In genomic region chr1:40175123-40175522, GRCm38 (mm10) we compare ENCODE assay signal across 21 mouse cellular contexts. TPM values are rescaled to one million over a fixed set of nuclear protein-coding genes. Genes with fewer than 3 reads are reported as not detected.
DNase-seq lines count a peak whose midpoint lies in the region; ATAC-seq and TF ChIP-seq lines count a peak whose summit lies in the region.
"Had no signal": no experiment of that assay in that cellular context is flagged by ENCODE, and none has a peak within 500 bp of the region (broad histone marks: within the 10 kb centered on the region; RNA-seq: fewer than 3 reads in every experiment).

No protein-coding gene starts in this region.

- no peaks in the 10 kb centered on the region for H3K79me2 ChIP-seq in liver, adult 2 months (ENCODE audit: control insufficient read depth, insufficient read depth, low read length)

- DNase-seq in liver, adult 2 months (ENCODE audit: extremely low read depth, low read depth, low spot score) = peak; percentile 65
- DNase-seq in liver, embryonic 11.5 days (ENCODE audit: low spot score) = no peak
- peak; percentile 45 for DNase-seq in liver, postnatal 0 days
- DNase-seq in liver = no peak
- DNase-seq: adrenal gland, adult 2 months; adrenal gland, adult 8-10 months; adrenal gland, postnatal 10 days; adrenal gland, postnatal 14 days; adrenal gland, postnatal 25 days; adrenal gland, postnatal 36 days; B cell, adult 2 months; cerebellum, adult 11 months; cerebellum, adult 11-12 months; cerebellum, adult 18-20 months had no signal

- ATAC-seq in liver, embryonic 11.5 days (replicated peaks; ENCODE audit: low FRiP score) = no peak
- ATAC-seq in liver, embryonic 15.5 days (ENCODE audit: insufficient read depth) = no peak
- ATAC-seq in liver, embryonic 12.5 days = no peak
- ATAC-seq in liver, postnatal 0 days = peak; percentile 83
- ATAC-seq: activated CD4-positive, CD25-positive, alpha-beta regulatory T cell, adult 4 months; CD4-positive, CD25-positive, alpha-beta regulatory T cell, adult 4 months; Patski had no signal

- H3K4me2 ChIP-seq in liver, embryonic 11.5 days = no peak overlapping the region
- H3K4me2 ChIP-seq in liver, embryonic 15.5 days = no peak overlapping the region
- no peak overlapping the region for H3K4me2 ChIP-seq in liver, embryonic 12.5 days
- H3K4me2 ChIP-seq in liver, postnatal 0 days (ENCODE audit: low read depth, low read length) = no peak overlapping the region

- TF ChIP-seq POLR2A in liver, adult 2 months (IDR thresholded peaks at IDR 0.05; ENCODE audit: extremely low read depth, insufficient read depth, low read length) = no peak

- H3K4me1 ChIP-seq in liver, adult 2 months (ENCODE audit: control insufficient read depth, insufficient read depth, low read length) = peaks cover 27% of the 10 kb centered on the region
- no peaks in the 10 kb centered on the region for H3K4me1 ChIP-seq in liver, embryonic 11.5 days (replicated peaks; ENCODE audit: control insufficient read depth, insufficient read depth, low read length)
- peaks cover 9% of the 10 kb centered on the region; the same call in 1 of the 2 replicates for H3K4me1 ChIP-seq in liver, embryonic 15.5 days (replicated peaks)
- no peaks in the 10 kb centered on the region for H3K4me1 ChIP-seq in liver, embryonic 12.5 days
- peaks cover 12% of the 10 kb centered on the region for H3K4me1 ChIP-seq in liver, postnatal 0 days (ENCODE audit: insufficient read depth)

- TF ChIP-seq EP300 in liver, postnatal 0 days (IDR thresholded peaks at IDR 0.05; ENCODE audit: low read depth) = peak; percentile 50; the same call in 1 of the 2 replicates

- H3K36me3 ChIP-seq in liver, adult 2 months (ENCODE audit: control insufficient read depth, insufficient read depth, low read length) = no peaks in the 10 kb centered on the region
- no peaks in the 10 kb centered on the region for H3K36me3 ChIP-seq in liver, embryonic 11.5 days (ENCODE audit: control insufficient read depth, insufficient read depth, low read length)
- no peaks in the 10 kb centered on the region for H3K36me3 ChIP-seq in liver, embryonic 15.5 days (replicated peaks)
- no peaks in the 10 kb centered on the region for H3K36me3 ChIP-seq in liver, embryonic 12.5 days
- H3K36me3 ChIP-seq in liver, postnatal 0 days (replicated peaks; ENCODE audit: insufficient read depth, low read length) = no peaks in the 10 kb centered on the region
- H3K36me3 ChIP-seq: G1E had no signal

- H3K27ac ChIP-seq in liver, adult 2 months (replicated peaks; ENCODE audit: insufficient read depth, low read depth, low read length) = peak overlapping the region; percentile 98
- H3K27ac ChIP-seq in liver, embryonic 11.5 days (ENCODE audit: low read depth, low read length) = no peak overlapping the region
- H3K27ac ChIP-seq in liver, embryonic 15.5 days (replicated peaks) = 0 out of 2 replicates have a peak overlapping the region, but pooled peaks have one; percentile 14
- H3K27ac ChIP-seq in liver, embryonic 12.5 days = no peak overlapping the region
- H3K27ac ChIP-seq in liver, postnatal 0 days (ENCODE audit: low read depth) = peak overlapping the region; percentile 97

- H3K9me3 ChIP-seq in liver, embryonic 11.5 days (ENCODE audit: control insufficient read depth, low read length) = no peaks in the 10 kb centered on the region
- no peaks in the 10 kb centered on the region for H3K9me3 ChIP-seq in liver, embryonic 15.5 days (replicated peaks)
- H3K9me3 ChIP-seq in liver, embryonic 12.5 days (replicated peaks) = no peaks in the 10 kb centered on the region
- no peaks in the 10 kb centered on the region for H3K9me3 ChIP-seq in liver, postnatal 0 days (ENCODE audit: low read length)
- H3K9me3 ChIP-seq: G1E had no signal

- no peaks in the 10 kb centered on the region for H3K27me3 ChIP-seq in liver, adult 2 months (ENCODE audit: control insufficient read depth, insufficient read depth, low read length)
- H3K27me3 ChIP-seq in liver, embryonic 11.5 days (replicated peaks; ENCODE audit: control insufficient read depth, insufficient read depth, low read length) = no peaks in the 10 kb centered on the region
- H3K27me3 ChIP-seq in liver, embryonic 15.5 days = no peaks in the 10 kb centered on the region
- H3K27me3 ChIP-seq in liver, embryonic 12.5 days (replicated peaks) = no peaks in the 10 kb centered on the region
- no peaks in the 10 kb centered on the region for H3K27me3 ChIP-seq in liver, postnatal 0 days (ENCODE audit: insufficient read depth, low read length)
- H3K27me3 ChIP-seq: Patski had no signal

- TF ChIP-seq CTCF in liver, adult 2 months (IDR thresholded peaks at IDR 0.05; ENCODE audit: low read depth, low read length) = no peak
- no peak for TF ChIP-seq CTCF in liver, postnatal 0 days (IDR thresholded peaks at IDR 0.05; ENCODE audit: low read depth)

- no peak overlapping the region; the same call in 1 of the 2 replicates for H3K9ac ChIP-seq in liver, adult 2 months (ENCODE audit: low read depth, low read length)
- no peak overlapping the region for H3K9ac ChIP-seq in liver, embryonic 11.5 days (ENCODE audit: low read depth, low read length)
- H3K9ac ChIP-seq in liver, embryonic 15.5 days = no peak overlapping the region
- no peak overlapping the region for H3K9ac ChIP-seq in liver, embryonic 12.5 days
- H3K9ac ChIP-seq in liver, postnatal 0 days (replicated peaks) = no peak overlapping the region

- no peak overlapping the region for H3K4me3 ChIP-seq in liver, adult 2 months (ENCODE audit: insufficient read depth, low read depth, low read length)
- no peak overlapping the region for H3K4me3 ChIP-seq in liver, embryonic 11.5 days (ENCODE audit: low read depth, low read length)
- no peak overlapping the region for H3K4me3 ChIP-seq in liver, embryonic 15.5 days (replicated peaks)
- H3K4me3 ChIP-seq in liver, embryonic 12.5 days = no peak overlapping the region
- no peak overlapping the region for H3K4me3 ChIP-seq in liver, postnatal 0 days (ENCODE audit: low read depth, low read length)

- WGBS in liver, adult 2 months = 26% methylated on average over 5 of the region's 5 CpGs
- WGBS in liver, embryonic 11.5 days = 83% methylated on average over 5 of the region's 5 CpGs
- 64% methylated on average over 5 of the region's 5 CpGs for WGBS in liver, embryonic 15.5 days (ENCODE audit: insufficient replicate concordance)
- WGBS in liver, embryonic 12.5 days (ENCODE audit: insufficient replicate concordance) = 72% methylated on average over 5 of the region's 5 CpGs
- WGBS in liver, postnatal 0 days (ENCODE audit: insufficient replicate concordance) = 64% methylated on average over 5 of the region's 5 CpGs

RNA-seq across cellular contexts. Expression of gene Il1r1, which starts 49.8 kb away (rescaled TPM):
- 9.4 and 16.0 TPM in 2 replicates for total RNA-seq in liver, adult 2 months (2014; rRNA removed)
- 2.0 and 5.5 TPM in 2 replicates for polyA plus RNA-seq in liver, adult 2 months (2012; rRNA removed)
- 22.0 and 23.8 TPM in 2 replicates for polyA plus RNA-seq in liver, embryonic 11.5 days (2014; fragmentation: Nextera tagmentation; extraction: Ambion mirVana)
- polyA plus RNA-seq in liver, embryonic 15.5 days (2015; fragmentation: Nextera tagmentation; extraction: Ambion mirVana) = 7.5 TPM in 2 replicates
- 15.7 and 17.8 TPM in 2 replicates for polyA plus RNA-seq in liver, embryonic 12.5 days (2016; fragmentation: Nextera tagmentation; extraction: Ambion mirVana)
- polyA plus RNA-seq in liver, postnatal 0 days (2015; fragmentation: Nextera tagmentation; extraction: Ambion mirVana) = 12.7 and 15.1 TPM in 2 replicates
- total RNA-seq: CH12.LX had no signal
- polyA plus RNA-seq: CD4-positive, CD25-positive, alpha-beta regulatory T cell, adult 4 months; G1E had no signal

Comparison
In these comparisons a context has a peak if more than half of its experiments do, and no peak if none do; other contexts are left out.
1. DNase-seq: peak in liver, adult 2 months (single experiment) and liver, postnatal 0 days (single experiment); none in liver, embryonic 11.5 days (single experiment) and liver (single experiment).
2. H3K27ac ChIP-seq: peak in liver, adult 2 months (single experiment), liver, embryonic 15.5 days (single experiment) and liver, postnatal 0 days (single experiment); none in liver, embryonic 11.5 days (single experiment) and liver, embryonic 12.5 days (single experiment).